Mouse (Mus musculus) cerebral cortex, adult 2 months (tissue): ENCODE results near the gene Ccdc172.

Experiments
- WGBS: fragments of 180-500 bp; shearing (Covaris S2); methylation state at CpG from one replicate; pipeline ENCODE4 v1.1.7; 2018; 5-methylcytosine and 5-hydroxymethylcytosine counted together

Ccdc172 gene

GRCm38 (mm10) chr19:58572429-58573071, 60.8 kb downstream of the Ccdc172 start:
- WGBS: 54% methylated on average over 11 of the region's 11 CpGs

GRCm38 (mm10) chr19:58573072-58573438, 61.3 kb downstream of the Ccdc172 start:
- WGBS: 89% methylated on average over 3 of the region's 3 CpGs

GRCm38 (mm10) chr19:58582018-58582417, 70.2 kb downstream of the Ccdc172 start:
- 93% methylated on average over 7 of the region's 7 CpGs for WGBS

GRCm38 (mm10) chr19:58582956-58583355, 71.2 kb downstream of the Ccdc172 start:
- WGBS: 91% methylated on average over 5 of the region's 5 CpGs

GRCm38 (mm10) chr19:58586046-58586445, 74.3 kb downstream of the Ccdc172 start:
- 73% methylated on average over 2 of the region's 2 CpGs for WGBS

- 43% methylated on average over 6 of the region's 6 CpGs for WGBS
Measured at GRCm38 (mm10) chr19:58590251-58590936, 78.6 kb downstream of the Ccdc172 start.

GRCm38 (mm10) chr19:58600381-58600780, 88.6 kb downstream of the Ccdc172 start:
- WGBS: 77% methylated on average over 5 of the region's 5 CpGs
